Mouse (Mus musculus) olfactory bulb, adult 2 months (tissue): ENCODE results near the gene Lrrc58.

ENCODE experiments used
- CTCF ChIP-seq: fragments of 200-500 bp; IDR thresholded peaks from 2 replicates; pipeline ENCODE4 v1.5.1; 2012; ENCODE audit warnings: low read depth, mild to moderate bottlenecking, low read length, moderate library complexity; ENCODE audit not compliant: insufficient read depth
- POLR2A ChIP-seq: fragments of 200-500 bp; IDR thresholded peaks from 2 replicates; pipeline ENCODE4 v1.6.1; 2012; ENCODE audit warnings: mild to moderate bottlenecking, low read depth, low read length, moderate library complexity; ENCODE audit not compliant: insufficient read depth

DNA sequence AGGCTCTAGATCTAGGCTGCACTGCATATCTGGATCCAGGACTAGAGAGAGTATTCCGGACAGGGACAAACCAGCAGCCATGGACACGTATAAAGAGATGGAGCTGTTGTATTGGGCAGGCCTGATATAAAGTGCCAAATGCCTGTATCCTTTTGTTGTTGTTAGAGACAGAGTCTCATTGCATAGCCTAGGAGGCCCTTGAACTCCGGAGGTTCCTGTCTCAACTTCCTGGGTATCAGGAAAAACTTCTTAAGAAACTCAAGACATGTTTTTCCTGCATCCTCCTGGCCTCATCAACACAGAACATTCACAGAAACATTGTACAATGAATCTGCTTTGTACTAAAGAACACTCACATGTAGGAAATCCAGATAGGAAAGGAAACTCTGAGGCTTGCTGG is 21.1 kb upstream of the Lrrc58 start:
- no peak for TF ChIP-seq CTCF
- no peak for TF ChIP-seq POLR2A
